Mouse (Mus musculus) left cerebral cortex, postnatal 25 days (tissue): ENCODE results near the gene Zar1. TPM values are rescaled to one million over a fixed set of nuclear protein-coding genes. Genes with fewer than 3 reads are reported as not detected.
A peak's percentile ranks its signal among the peaks of the same experiment; 100 is the strongest.
"Not testable (repeated sequence)": the region's sequence is repeated elsewhere in the genome, so short reads cannot be mapped to it uniquely, and the experiment has no call there.

Experiments
- DNase-seq, 2 experiments: peaks; one replicate each; pipeline ENCODE4 v3.0.0; 2022; ENCODE audit warnings: low spot score in 2 of 2, mixed read lengths in 1 of 2
- intact Hi-C: fragments of 180-260 bp; cut with DNase I; formaldehyde crosslinking; loops from one replicate; pipeline ENCODE4 v1.15.1; 2025
- total RNA-seq, 2 experiments: library from RNA; stranded (reverse); gene quantifications; 2 replicates each; pipeline ENCODE4 v1.2.3; 2021

Gene Zar1
- total RNA-seq: under 1 TPM; 0.27 to 0.64 TPM

GRCm38 (mm10) chr5:72580970-72581332 is at the start of gene Zar1:
Gene Zar1, minus strand, starts transcription at chr5:72581254.
- DNase-seq, intact Hi-C loops: not testable (repeated sequence)

DNA sequence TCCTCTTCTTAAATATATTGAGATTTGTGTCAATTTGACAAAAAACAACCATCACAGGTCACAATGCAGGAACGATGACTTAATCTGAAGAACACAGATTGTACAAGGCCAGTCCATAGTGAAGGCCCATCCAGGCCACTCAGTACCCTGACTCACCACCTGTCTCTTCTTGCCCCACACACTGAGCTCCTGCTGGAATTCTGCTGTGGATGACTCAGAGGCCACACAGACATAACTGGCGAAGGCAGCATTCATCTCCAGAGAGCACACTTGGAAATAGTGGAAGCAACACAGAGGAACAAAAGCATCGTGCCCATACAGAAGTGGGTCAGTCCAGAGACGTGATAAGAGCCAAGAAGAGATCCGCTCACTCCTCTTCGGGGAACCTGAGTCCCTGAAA is 49.0 kb upstream of the Zar1 start:
- peak in 1 of 2 experiments; percentile 13 for DNase-seq
- intact Hi-C loops: no loop called here

DNA sequence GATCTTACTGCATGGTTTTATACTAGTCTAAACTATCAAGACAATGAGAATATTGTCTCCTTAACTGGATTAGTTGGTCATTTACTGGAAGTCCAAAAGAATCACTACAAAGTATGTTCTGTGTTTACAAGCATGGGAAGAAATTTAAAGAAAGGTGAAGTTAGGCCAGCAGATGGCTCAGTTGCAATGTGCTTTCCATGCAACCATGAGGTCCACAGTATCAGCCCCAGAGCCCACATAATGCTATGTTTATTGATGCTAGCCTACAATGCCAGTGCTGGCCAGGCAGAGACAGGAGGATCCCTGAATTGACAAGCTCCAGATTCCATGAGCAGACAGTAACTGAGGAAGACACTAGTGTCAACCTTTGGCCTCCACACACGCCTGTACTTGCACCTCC is 40.0 kb upstream of the Zar1 start:
- no peak for DNase-seq
- intact Hi-C loops: no loop called here

GRCm38 (mm10) chr5:72617413-72617812 is 36.4 kb upstream of the Zar1 start:
- intact Hi-C loops: no loop called here
- DNase-seq: no peak

- intact Hi-C loops: no loop called here
- DNase-seq: no peak
Measured at GRCm38 (mm10) chr5:72603138-72603537, 22.1 kb upstream of the Zar1 start.

- intact Hi-C loops: no loop called here
Measured at GRCm38 (mm10) chr5:72601006-72601405, 20.0 kb upstream of the Zar1 start.

GRCm38 (mm10) chr5:72587192-72587681 is 6.2 kb upstream of the Zar1 start, which contains the start of gene Gm5868:
Gene Gm5868, minus strand, starts transcription at chr5:72587551.
- DNase-seq: no peak
- intact Hi-C loops: loop anchor here (5.0 kb wide), 1 partner anchor 420 kb away; the partner anchor contains the start of gene Slc10a4

More at GRCm38 (mm10) chr5:72601006-72601405, 20.0 kb upstream of the Zar1 start:
- peak in 1 of 2 experiments; percentile 9 for DNase-seq

GRCm38 (mm10) chr5:72586667-72587191 is 5.7 kb upstream of the Zar1 start:
- intact Hi-C loops: loop anchor here (5.0 kb wide), 1 partner anchor 421 kb away; the partner anchor contains the start of gene Slc10a4

DNA sequence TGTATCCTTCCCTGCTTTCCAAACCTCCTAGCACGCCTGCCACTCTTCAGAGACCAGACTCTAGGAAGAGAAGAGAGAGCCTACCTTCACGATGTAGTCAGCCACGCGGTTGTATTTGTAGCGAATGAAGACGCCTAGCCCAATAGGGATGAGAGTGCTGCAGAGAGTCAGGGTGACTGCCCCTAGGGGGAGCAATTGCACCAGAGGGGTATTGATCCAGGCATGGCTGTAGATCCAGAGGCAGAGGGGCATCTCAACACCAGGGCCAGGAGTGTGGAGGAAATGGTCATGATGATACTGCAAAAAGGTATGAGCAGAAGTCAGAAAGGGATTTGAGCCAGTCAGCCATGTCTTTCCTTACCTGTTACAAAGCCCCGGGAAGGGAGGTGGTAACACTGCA is 5.1 kb upstream of the Zar1 start:
- intact Hi-C loops: loop anchor here (5.0 kb wide), 1 partner anchor 421 kb away; the partner anchor contains the start of gene Slc10a4
- not testable (repeated sequence) for DNase-seq

More at GRCm38 (mm10) chr5:72586667-72587191, 5.7 kb upstream of the Zar1 start:
- DNase-seq: not testable (repeated sequence)

- intact Hi-C loops, DNase-seq: not testable (repeated sequence)
Measured at GRCm38 (mm10) chr5:72580088-72580969, 725 bp downstream of the Zar1 start.

- intact Hi-C loops: loop anchor here (5.0 kb wide), 1 partner anchor 438 kb away; no protein-coding TSS in a partner anchor
- DNase-seq: not testable (repeated sequence)
Measured at GRCm38 (mm10) chr5:72579599-72579998, 1.5 kb downstream of the Zar1 start.

- intact Hi-C loops: no loop called here
Measured at GRCm38 (mm10) chr5:72565621-72566020, 15.4 kb downstream of the Zar1 start.

GRCm38 (mm10) chr5:72563183-72563582 is 17.9 kb downstream of the Zar1 start:
- intact Hi-C loops, DNase-seq: not testable (repeated sequence)

More at GRCm38 (mm10) chr5:72565621-72566020, 15.4 kb downstream of the Zar1 start:
- no peak for DNase-seq

- intact Hi-C loops: no loop called here
- no peak for DNase-seq
Measured at GRCm38 (mm10) chr5:72560976-72561628, 20.0 kb downstream of the Zar1 start.

- intact Hi-C loops: loop anchor here (2.0 to 5.0 kb wide), 2 partner anchors 199 to 357 kb away; no protein-coding TSS in a partner anchor
- peak; percentile 95 to 98 for DNase-seq
Measured at GRCm38 (mm10) chr5:72559544-72560049, 21.5 kb downstream of the Zar1 start, which contains the start of gene Nfxl1. Gene Nfxl1, minus strand, starts transcription at chr5:72559684.

DNA sequence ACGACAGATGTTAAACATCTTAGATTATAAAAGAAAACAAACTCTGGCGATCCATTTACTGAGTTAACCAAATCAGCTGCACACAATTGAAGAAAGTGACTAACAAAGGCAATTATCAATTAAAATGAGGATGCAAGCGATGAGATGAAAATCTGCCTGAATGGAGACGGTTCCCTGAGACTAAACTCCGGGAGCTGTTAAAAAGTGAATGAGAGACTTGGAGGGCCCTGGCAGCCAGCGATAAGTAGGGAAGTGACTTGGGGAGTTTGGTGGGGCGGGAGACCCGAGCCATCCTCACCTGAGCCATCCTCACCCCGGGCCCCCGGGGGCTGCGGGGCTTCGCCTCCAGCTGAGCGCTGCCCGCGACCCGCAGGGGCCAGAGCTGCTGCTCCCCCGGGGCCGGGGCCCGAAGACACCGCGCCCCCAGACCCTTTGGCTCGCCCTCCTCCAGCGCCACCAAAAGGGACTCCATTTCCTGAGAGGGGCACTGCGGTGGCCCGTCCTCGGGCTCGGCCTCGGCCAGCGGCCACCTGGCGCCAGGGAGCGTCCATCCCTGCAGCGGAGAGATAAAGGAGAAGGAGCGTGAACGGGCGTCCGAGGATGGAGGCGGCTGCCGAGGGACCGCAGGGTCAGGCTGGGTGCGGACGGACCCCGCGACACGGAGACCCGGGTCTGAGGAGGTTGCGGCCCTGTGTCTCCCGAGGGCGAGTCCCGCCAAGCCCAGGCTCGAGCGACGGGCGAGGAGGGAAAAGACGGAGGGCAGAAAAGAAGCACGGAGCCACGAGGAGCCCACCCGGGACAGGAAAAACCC is 22.1 kb downstream of the Zar1 start:
- intact Hi-C loops: loop anchor here (2.0 to 5.0 kb wide), 2 partner anchors 200 to 357 kb away; no protein-coding TSS in a partner anchor

DNA sequence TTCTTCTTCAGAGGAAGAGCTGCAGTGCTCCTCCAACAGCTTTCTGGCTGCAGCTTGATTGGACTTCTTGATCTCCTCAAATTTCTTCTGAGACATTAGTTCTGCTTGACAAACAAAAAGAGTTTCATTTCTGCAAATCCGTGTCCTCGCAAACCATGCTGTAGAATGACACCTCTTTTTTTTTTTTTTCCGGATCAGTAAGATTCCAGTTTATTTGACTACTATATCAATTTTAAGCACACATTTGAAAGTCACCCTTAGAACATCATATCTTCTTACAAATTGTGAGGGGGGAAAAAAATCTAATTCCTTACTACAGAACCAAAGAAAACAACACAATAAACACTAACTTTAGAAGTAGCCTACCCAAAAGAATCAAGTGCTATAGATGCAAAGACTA is 24.8 kb downstream of the Zar1 start:
- DNase-seq: no peak
- intact Hi-C loops: loop anchor here (5.0 kb wide), 1 partner anchor 354 kb away; no protein-coding TSS in a partner anchor

More for the DNA sequence above, 22.1 kb downstream of the Zar1 start:
- DNase-seq: no peak

- intact Hi-C loops: no loop called here
- DNase-seq: no peak
Measured at GRCm38 (mm10) chr5:72551209-72551608, 29.8 kb downstream of the Zar1 start.
